Mouse (Mus musculus) thymus, adult 2 months (tissue): ENCODE data around the gene Hjurp.

Experiments used
- CTCF ChIP-seq: fragments of 200-500 bp; IDR thresholded peaks from 2 replicates; pipeline ENCODE4 v1.5.1; 2012; ENCODE audit warnings: mild to moderate bottlenecking, control low read depth, low read length, moderate library complexity, borderline replicate concordance; ENCODE audit not compliant: control insufficient read depth, poor library complexity, insufficient read depth; ENCODE audit errors: extremely low read depth
- POLR2A ChIP-seq: fragments of 200-500 bp; IDR thresholded peaks from 2 replicates; pipeline ENCODE4 v1.6.1; 2012; ENCODE audit warnings: mild to moderate bottlenecking, low read length, control low read depth, moderate library complexity; ENCODE audit not compliant: control insufficient read depth, poor library complexity, insufficient read depth; ENCODE audit errors: extremely low read depth

GRCm38 (mm10) chr1:88275698-88276523, 1.5 kb downstream of the Hjurp start:
- TF ChIP-seq CTCF: no peak
- TF ChIP-seq POLR2A: no peak
